Mouse (Mus musculus): ENCODE data around the gene Zfp729a. TPM values are rescaled to one million over a fixed set of nuclear protein-coding genes. Genes with fewer than 3 reads are reported as not detected.

The Zfp729a gene
- polyA plus RNA-seq, 1 experiment from 2014 or later = 2.2 TPM

Other genes with a start within 250 kb of the Zfp729a start
- gene Zfp429, start 238.0 kb downstream of the Zfp729a start, polyA plus RNA-seq (2016; fragmentation: Nextera tagmentation; extraction: Ambion mirVana) = 3.3 and 4.3 TPM in 2 replicates
- gene Zfp459, start 216.4 kb downstream of the Zfp729a start, polyA plus RNA-seq (2016; fragmentation: Nextera tagmentation; extraction: Ambion mirVana) = 0.39 TPM in 2 replicates
- 6.0 and 6.6 TPM in 2 replicates for gene Zfp874a, start 186.2 kb downstream of the Zfp729a start, polyA plus RNA-seq (2016; fragmentation: Nextera tagmentation; extraction: Ambion mirVana)
- gene Zfp874b, start 153.5 kb downstream of the Zfp729a start, polyA plus RNA-seq (2016; fragmentation: Nextera tagmentation; extraction: Ambion mirVana) = 1.4 and 1.6 TPM in 2 replicates
- gene Zfp58, start 137.2 kb downstream of the Zfp729a start, polyA plus RNA-seq (2016; fragmentation: Nextera tagmentation; extraction: Ambion mirVana) = 15.1 and 15.9 TPM in 2 replicates
- gene Gm26965, start 111.6 kb downstream of the Zfp729a start, polyA plus RNA-seq (2016; fragmentation: Nextera tagmentation; extraction: Ambion mirVana) = 0.29 TPM in 1 of 2 replicates, not detected in the other
- gene Zfp87, start 111.6 kb downstream of the Zfp729a start, polyA plus RNA-seq (2016; fragmentation: Nextera tagmentation; extraction: Ambion mirVana) = 24.3 and 27.5 TPM in 2 replicates
- gene Zfp748, start 84.0 kb downstream of the Zfp729a start, polyA plus RNA-seq (2016; fragmentation: Nextera tagmentation; extraction: Ambion mirVana) = 17.7 and 19.0 TPM in 2 replicates
- 3.2 and 3.7 TPM in 2 replicates for gene Zfp729b, start 28.1 kb downstream of the Zfp729a start, polyA plus RNA-seq (2016; fragmentation: Nextera tagmentation; extraction: Ambion mirVana)
- not detected in 2 replicates for gene Gm49345, start within 50 bp of the Zfp729a start, polyA plus RNA-seq (2016; fragmentation: Nextera tagmentation; extraction: Ambion mirVana)
- gene Zfp738, start 49.3 kb upstream of the Zfp729a start, polyA plus RNA-seq (2016; fragmentation: Nextera tagmentation; extraction: Ambion mirVana) = 9.8 and 10.7 TPM in 2 replicates
- 6.7 and 7.8 TPM in 2 replicates for gene Zfp65, start 91.4 kb upstream of the Zfp729a start, polyA plus RNA-seq (2016; fragmentation: Nextera tagmentation; extraction: Ambion mirVana)
- 5.3 and 5.5 TPM in 2 replicates for gene Zfp85, start 117.4 kb upstream of the Zfp729a start, polyA plus RNA-seq (2016; fragmentation: Nextera tagmentation; extraction: Ambion mirVana)
- gene Zfp493, start 141.9 kb upstream of the Zfp729a start, polyA plus RNA-seq (2016; fragmentation: Nextera tagmentation; extraction: Ambion mirVana) = 4.2 and 5.8 TPM in 2 replicates
- gene Zfp273, start 175.9 kb upstream of the Zfp729a start, polyA plus RNA-seq (2016; fragmentation: Nextera tagmentation; extraction: Ambion mirVana) = 6.3 and 8.5 TPM in 2 replicates
- gene Gm10037, start 193.3 kb upstream of the Zfp729a start, polyA plus RNA-seq (2016; fragmentation: Nextera tagmentation; extraction: Ambion mirVana) = 1.8 TPM in 2 replicates
- not detected in 2 replicates for gene BC048507, start 225.5 kb upstream of the Zfp729a start, polyA plus RNA-seq (2016; fragmentation: Nextera tagmentation; extraction: Ambion mirVana)

Measured in midbrain, embryonic 10.5 days (tissue).